Mouse (Mus musculus) MEL (cell line): ENCODE measurements around the gene Synj1. TPM values are rescaled to one million over a fixed set of nuclear protein-coding genes. Genes with fewer than 3 reads are reported as not detected.
A peak's percentile ranks its signal among the peaks of the same experiment; 100 is the strongest.

Experiments used
- DNase-seq: peaks from one replicate; pipeline ENCODE4 v3.0.0; 2011; ENCODE audit warnings: low read depth, low spot score
- H3K27ac ChIP-seq: 2 replicates; pipeline ENCODE4 v1.5.1; 2012; ENCODE audit warnings: low read depth, mild to moderate bottlenecking, control low read depth, low read length, moderate library complexity; ENCODE audit not compliant: control insufficient read depth
- H3K27me3 ChIP-seq, 2 experiments: fragments of 150-350 bp in 1 of 2; sonication (generic) in 1 of 2; 2 replicates each; pipeline ENCODE4 v1.6.1; 2012; ENCODE audit warnings: low read length in 2 of 2, mild to moderate bottlenecking in 2 of 2, improper control_type of control experiment in 1 of 2, moderate library complexity in 1 of 2; ENCODE audit not compliant: insufficient read depth in 2 of 2, control insufficient read depth in 1 of 2
- H3K36me3 ChIP-seq, 2 experiments: 2 replicates each; pipeline ENCODE4 v1.6.1; 2012 to 2014; ENCODE audit warnings: low read length in 2 of 2, improper control_type of control experiment in 1 of 2, inconsistent platforms in 1 of 2, mild to moderate bottlenecking in 1 of 2; ENCODE audit not compliant: insufficient read depth in 2 of 2, control insufficient read depth in 1 of 2
- H3K4me1 ChIP-seq, 2 experiments: fragments of 150-350 bp in 1 of 2; sonication (generic) in 1 of 2; 2 replicates each; pipeline ENCODE4 v1.6.1; 2012; ENCODE audit warnings: low read length in 2 of 2, improper control_type of control experiment in 1 of 2, mild to moderate bottlenecking in 1 of 2; ENCODE audit not compliant: insufficient read depth in 2 of 2, control insufficient read depth in 1 of 2
- H3K4me3 ChIP-seq, 2 experiments: fragments of 150-350 bp in 1 of 2; sonication (generic) in 1 of 2; 2 replicates each; pipeline ENCODE4 v1.5.1; 2012; ENCODE audit warnings: low read depth in 2 of 2, low read length in 2 of 2, mild to moderate bottlenecking in 2 of 2, moderate library complexity in 2 of 2, control low read depth in 1 of 2, improper control_type of control experiment in 1 of 2; ENCODE audit not compliant: control insufficient read depth in 1 of 2, insufficient read depth in 1 of 2
- H3K79me2 ChIP-seq: 2 replicates; pipeline ENCODE4 v1.6.1; 2012; ENCODE audit warnings: mild to moderate bottlenecking, low read length, moderate library complexity; ENCODE audit not compliant: control insufficient read depth, poor library complexity, insufficient read depth
- H3K9ac ChIP-seq: 2 replicates; pipeline ENCODE4 v1.6.1; 2012; ENCODE audit warnings: low read depth, mild to moderate bottlenecking, control low read depth, low read length, moderate library complexity; ENCODE audit not compliant: control insufficient read depth, poor library complexity, severe bottlenecking
- H3K9me3 ChIP-seq: fragments of 150-350 bp; sonication (generic); replicated peaks from 2 replicates; pipeline ENCODE4 v1.6.1; 2012; ENCODE audit warnings: mild to moderate bottlenecking, low read length, improper control_type of control experiment, moderate library complexity; ENCODE audit not compliant: insufficient read depth
- CHD1 ChIP-seq: IDR thresholded peaks from 2 replicates; pipeline ENCODE4 v1.6.1; 2012; ENCODE audit warnings: low read depth, mild to moderate bottlenecking, inconsistent platforms, low read length, improper control_type of control experiment
- CHD2 ChIP-seq: IDR thresholded peaks from 2 replicates; pipeline ENCODE4 v1.6.1; 2011; ENCODE audit warnings: low read length, improper control_type of control experiment
- E2F4 ChIP-seq: IDR thresholded peaks from 2 replicates; pipeline ENCODE4 v1.6.1; 2011; ENCODE audit warnings: low read depth, low read length, improper control_type of control experiment, borderline replicate concordance
- EP300 ChIP-seq, 2 experiments: IDR thresholded peaks; 2 replicates each; pipeline ENCODE4 v1.6.1; 2011; ENCODE audit warnings: improper control_type of control experiment in 2 of 2, low read length in 2 of 2, low read depth in 1 of 2, mild to moderate bottlenecking in 1 of 2
- ETS1 ChIP-seq: IDR thresholded peaks from 2 replicates; pipeline ENCODE4 v1.6.1; 2012; ENCODE audit warnings: low read depth, mild to moderate bottlenecking, inconsistent platforms, low read length, improper control_type of control experiment, moderate library complexity
- GABPA ChIP-seq: IDR thresholded peaks from 2 replicates; pipeline ENCODE4 v1.6.1; 2012; ENCODE audit warnings: low read depth, mild to moderate bottlenecking, inconsistent platforms, low read length, improper control_type of control experiment, moderate library complexity
- GATA1 ChIP-seq: IDR thresholded peaks from 2 replicates; pipeline ENCODE4 v1.6.1; 2011; ENCODE audit warnings: low read depth, low read length, improper control_type of control experiment
- HCFC1 ChIP-seq: IDR thresholded peaks from 2 replicates; pipeline ENCODE4 v1.6.1; 2012; ENCODE audit warnings: low read depth, mild to moderate bottlenecking, inconsistent platforms, low read length, improper control_type of control experiment, moderate library complexity
- JUND ChIP-seq: IDR thresholded peaks from 2 replicates; pipeline ENCODE4 v1.6.1; 2011; ENCODE audit warnings: low read depth, mild to moderate bottlenecking, improper control_type of control experiment, low read length
- KAT2A ChIP-seq: conservative IDR thresholded peaks from 2 replicates; pipeline ENCODE4 v1.6.1; 2012; ENCODE audit warnings: low read depth, low read length, improper control_type of control experiment, inconsistent platforms
- MAFK ChIP-seq: IDR thresholded peaks from 2 replicates; pipeline ENCODE4 v1.6.1; 2011; ENCODE audit warnings: low read depth, mild to moderate bottlenecking, low read length, improper control_type of control experiment, borderline replicate concordance
- MAX ChIP-seq: IDR thresholded peaks from 2 replicates; pipeline ENCODE4 v1.6.1; 2011; ENCODE audit warnings: low read length, improper control_type of control experiment
- MAZ ChIP-seq: IDR thresholded peaks from 2 replicates; pipeline ENCODE4 v1.6.1; 2012; ENCODE audit warnings: low read depth, mild to moderate bottlenecking, inconsistent platforms, low read length, improper control_type of control experiment
- MXI1 ChIP-seq: IDR thresholded peaks from 2 replicates; pipeline ENCODE4 v1.6.1; 2011; ENCODE audit warnings: mild to moderate bottlenecking, low read depth, low read length, improper control_type of control experiment
- MYB ChIP-seq: IDR thresholded peaks from 2 replicates; pipeline ENCODE4 v1.6.1; 2011; ENCODE audit warnings: mild to moderate bottlenecking, low read depth, low read length, improper control_type of control experiment
- POLR2A ChIP-seq, 2 experiments: IDR thresholded peaks; 2 replicates each; pipeline ENCODE4 v1.6.1; 2011 to 2012; ENCODE audit warnings: low read length in 2 of 2, mild to moderate bottlenecking in 2 of 2, control low read depth in 1 of 2, improper control_type of control experiment in 1 of 2, low read depth in 1 of 2, moderate library complexity in 1 of 2; ENCODE audit not compliant: control insufficient read depth in 1 of 2, insufficient read depth in 1 of 2, poor library complexity in 1 of 2
- POLR2AphosphoS5 ChIP-seq: IDR thresholded peaks from 2 replicates; pipeline ENCODE4 v1.6.1; 2012; ENCODE audit warnings: low read depth, borderline replicate concordance, mild to moderate bottlenecking, inconsistent platforms, low read length, moderate library complexity, mixed read lengths
- RCOR1 ChIP-seq: IDR thresholded peaks from 2 replicates; pipeline ENCODE4 v1.6.1; 2012; ENCODE audit warnings: low read depth, mild to moderate bottlenecking, inconsistent platforms, low read length, improper control_type of control experiment
- SIN3A ChIP-seq: IDR thresholded peaks from 2 replicates; pipeline ENCODE4 v1.6.1; 2012; ENCODE audit warnings: low read length, improper control_type of control experiment, inconsistent platforms
- SMC3 ChIP-seq: IDR thresholded peaks from 2 replicates; pipeline ENCODE4 v1.6.1; 2011; ENCODE audit warnings: low read depth, low read length, improper control_type of control experiment
- UBTF ChIP-seq: IDR thresholded peaks from 2 replicates; pipeline ENCODE4 v1.6.1; 2012; ENCODE audit warnings: low read depth, mild to moderate bottlenecking, inconsistent platforms, low read length, improper control_type of control experiment, moderate library complexity, borderline replicate concordance; ENCODE audit not compliant: insufficient read depth
- USF1 ChIP-seq: IDR thresholded peaks from 2 replicates; pipeline ENCODE4 v1.6.1; 2014; ENCODE audit warnings: low read depth, mild to moderate bottlenecking, inconsistent platforms, low read length, improper control_type of control experiment, moderate library complexity
- USF2 ChIP-seq, 2 experiments: IDR thresholded peaks; 2 replicates each; pipeline ENCODE4 v1.6.1; 2011 to 2012; ENCODE audit warnings: improper control_type of control experiment in 2 of 2, low read length in 2 of 2, borderline replicate concordance in 1 of 2, inconsistent platforms in 1 of 2, low read depth in 1 of 2, mild to moderate bottlenecking in 1 of 2; ENCODE audit not compliant: insufficient read depth in 1 of 2
- ZC3H11A ChIP-seq: IDR thresholded peaks from 2 replicates; pipeline ENCODE4 v1.6.1; 2012; ENCODE audit warnings: low read depth, mild to moderate bottlenecking, inconsistent platforms, low read length, improper control_type of control experiment
- ZKSCAN1 ChIP-seq: IDR thresholded peaks from 2 replicates; pipeline ENCODE4 v1.6.1; 2012; ENCODE audit warnings: low read depth, mild to moderate bottlenecking, inconsistent platforms, low read length, improper control_type of control experiment, moderate library complexity
- ZNF384 ChIP-seq: IDR thresholded peaks from 2 replicates; pipeline ENCODE4 v1.6.1; 2012; ENCODE audit warnings: low read depth, mild to moderate bottlenecking, inconsistent platforms, low read length, improper control_type of control experiment
- polyA plus RNA-seq, 2 experiments: library from polyadenylated mRNA; stranded (reverse) in 1 of 2; unstranded in 1 of 2; fragments of >175 nt in 1 of 2; fragments of >200 nt in 1 of 2; gene quantifications; 2 replicates each; pipeline versions ENCODE4 v1.2.1 to v1.2.4; 2012; ENCODE audit warnings: low replicate concordance in 2 of 2, low read depth in 1 of 2; ENCODE audit not compliant: insufficient read length in 2 of 2, insufficient read depth in 1 of 2, missing spikeins in 1 of 2
- total RNA-seq: library from RNA; depleted of rRNA; stranded (reverse); fragments of 300-350 nt; gene quantifications from 2 replicates; pipeline ENCODE4 v1.2.3, GENCODE M21; 2012

Synj1 gene
- total and polyA plus RNA-seq, 3 experiments, result 5.0 to 34.5 TPM; not detected in 1

DNA sequence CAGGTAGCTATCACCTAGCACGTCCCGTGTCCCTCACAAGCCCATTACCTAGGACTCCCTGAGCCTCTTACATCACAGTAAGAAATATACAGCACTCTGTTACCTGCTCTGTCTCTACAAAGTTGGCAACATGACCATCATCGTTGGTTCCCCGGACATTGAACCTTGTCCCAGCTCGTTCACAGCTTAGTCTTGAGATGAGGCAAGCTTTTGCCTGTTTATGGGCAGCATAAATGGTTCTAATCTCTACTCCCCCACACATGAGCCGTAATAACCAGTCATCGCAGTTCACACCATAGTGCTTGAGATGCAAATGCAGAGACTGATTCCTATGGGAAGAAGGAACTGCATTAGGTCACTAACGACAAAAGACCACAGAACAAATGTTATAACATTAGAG is 23.1 kb downstream of the Synj1 start:
- Histone ChIP-seq H3K4me1 (peaks cover 4 to 9% of the 10 kb centered on the region in 2 experiments; a peak in 3 of 4 replicates), H3K79me2 (0 out of 2 replicates have a peak, but pooled peaks cover 2% of the 10 kb centered on the region), H3K4me3 (peak overlapping the region; percentile 11 to 53; a peak in 2 of 4 replicates), H3K36me3 (peaks cover 6 to 16% of the 10 kb centered on the region in 2 experiments), H3K27me3 (no peaks in the 10 kb centered on the region), H3K9ac (peak overlapping the region; percentile 31; the same call in 1 of the 2 replicates), H3K9me3 (no peaks in the 10 kb centered on the region), H3K27ac (peak overlapping the region; percentile 50)
- no peak for DNase-seq
- TF ChIP-seq USF2 (IDR thresholded peaks at IDR 0.05; ENCODE audit: borderline replicate concordance in 1 of 2, insufficient read depth in 1 of 2, low read depth in 1 of 2, low read length in 2 of 2) (no peak), CHD2 (no peak), POLR2A (IDR thresholded peaks at IDR 0.05; ENCODE audit: control insufficient read depth in 1 of 2, insufficient read depth in 1 of 2, low read depth in 1 of 2, low read length in 2 of 2, poor library complexity in 1 of 2) (no peak), MAZ (no peak), KAT2A (no peak), ZKSCAN1 (no peak), SMC3 (no peak), ZNF384 (no peak), MXI1 (no peak), ETS1 (no peak), EP300 (IDR thresholded peaks at IDR 0.05; ENCODE audit: low read depth in 1 of 2, low read length in 2 of 2) (no peak), MAFK (no peak), RCOR1 (no peak), HCFC1 (no peak), USF1 (no peak), MAX (no peak), UBTF (no peak)

DNA sequence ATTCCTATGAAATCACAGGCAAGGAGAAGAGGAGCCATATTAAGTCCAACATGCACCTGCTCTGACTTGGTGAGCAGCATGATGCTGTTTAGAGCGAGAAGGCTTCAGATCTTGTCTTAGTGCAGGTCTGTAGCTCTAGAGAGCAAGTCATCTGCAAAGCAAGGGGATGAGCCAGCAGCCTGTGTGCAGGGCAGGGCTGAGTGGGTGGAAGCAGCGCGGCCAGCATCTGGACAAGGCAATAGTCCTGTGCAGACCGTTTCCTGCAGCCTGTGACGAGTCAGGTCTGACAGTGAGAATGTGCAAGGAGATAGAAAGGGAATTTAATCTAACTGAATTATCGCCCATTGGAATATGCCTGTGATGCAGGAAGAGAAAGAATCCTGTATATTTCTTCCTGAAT is 40.1 kb downstream of the Synj1 start:
- TF ChIP-seq POLR2AphosphoS5, result no peak
- TF ChIP-seq MYB, result no peak
- TF ChIP-seq USF1, result no peak
- no peak for TF ChIP-seq ZC3H11A
- no peak for TF ChIP-seq GATA1
- TF ChIP-seq UBTF, result no peak
- TF ChIP-seq SIN3A, result no peak
- TF ChIP-seq HCFC1, result no peak
- TF ChIP-seq ETS1, result no peak
- no peak for TF ChIP-seq E2F4
- TF ChIP-seq CHD1, result no peak
- TF ChIP-seq GABPA, result no peak
- no peak for TF ChIP-seq JUND
- TF ChIP-seq RCOR1, result no peak
- no peak for TF ChIP-seq MXI1
- Histone ChIP-seq H3K9ac (no peak overlapping the region), H3K27me3 (no peaks in the 10 kb centered on the region), H3K79me2 (no peaks in the 10 kb centered on the region), H3K4me1 (no peaks in the 10 kb centered on the region), H3K9me3 (no peaks in the 10 kb centered on the region), H3K36me3 (peaks cover 0 to 16% of the 10 kb centered on the region in 2 experiments; a peak in 2 of 4 replicates), H3K4me3 (no peak overlapping the region), H3K27ac (no peak overlapping the region)
- DNase-seq, result no peak
